Mouse (Mus musculus): ENCODE measurements at regions not wholly inside any gene's neighbourhood (a gene's known extent, or its start where the extent isn't known, plus 50 kb on each side); places are given as distances from the start of the nearest gene placed in this dataset.

DNA sequence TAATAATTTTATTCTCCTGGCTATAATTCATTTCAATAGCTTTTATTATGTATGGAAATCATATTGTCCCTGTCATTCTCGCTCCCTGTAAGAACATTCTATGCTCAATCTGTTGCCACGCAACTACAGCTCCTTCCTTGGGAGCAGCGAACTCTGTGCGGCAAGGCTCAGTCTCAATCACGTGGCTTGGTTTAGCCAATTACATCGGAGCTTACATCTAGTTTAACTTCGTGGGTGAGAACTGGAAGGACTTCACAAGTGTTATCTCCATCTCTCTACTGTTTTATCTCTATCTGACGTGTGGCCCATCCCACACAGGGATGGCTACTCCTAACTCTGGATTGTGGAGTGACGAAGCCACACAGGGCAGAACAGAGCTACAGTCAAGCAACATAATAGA lies 231.4 kb downstream of the Lmo4 start:
- no peaks in the 10 kb centered on the region for H3K4me1 ChIP-seq (replicated peaks; ENCODE audit: low read depth, low read length)
- no peak overlapping the region for H3K4me3 ChIP-seq (replicated peaks; ENCODE audit: low read length)
- H3K27me3 ChIP-seq (ENCODE audit: insufficient read depth, low read length), result no peaks in the 10 kb centered on the region
- H3K36me3 ChIP-seq (ENCODE audit: insufficient read depth, low read length), result no peaks in the 10 kb centered on the region
- H3K9me3 ChIP-seq (ENCODE audit: low read length), result no peaks in the 10 kb centered on the region
- no peak for TF ChIP-seq CTCF (conservative IDR thresholded peaks at IDR 0.05; ENCODE audit: low read length)
- no peak for TF ChIP-seq POU5F1 (IDR thresholded peaks at IDR 0.05; ENCODE audit: borderline replicate concordance, low read length)
- no peak for TF ChIP-seq NANOG (IDR thresholded peaks at IDR 0.05; ENCODE audit: borderline replicate concordance, low read length)

DNA sequence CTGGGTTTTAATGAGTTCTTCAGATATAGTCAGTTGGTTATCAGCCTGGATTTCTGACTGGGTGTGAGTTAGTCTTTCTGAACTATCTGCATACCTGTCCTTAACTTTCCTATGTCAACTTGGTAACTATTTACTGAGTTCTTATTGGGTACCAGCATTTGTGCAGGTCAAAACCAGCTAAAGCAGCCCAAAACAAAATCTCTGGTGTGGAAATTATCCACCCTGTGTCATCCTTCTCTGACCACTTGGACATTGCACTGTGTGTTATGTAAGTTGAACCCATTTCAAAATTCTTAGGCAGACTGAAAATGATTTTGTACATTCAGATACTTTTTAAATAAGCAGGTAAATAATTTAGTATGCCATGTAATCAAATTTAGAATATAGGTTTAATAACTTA lies 232.7 kb downstream of the Lmo4 start:
- H3K27me3 ChIP-seq (ENCODE audit: insufficient read depth, low read length), result no peaks in the 10 kb centered on the region
- no peak for TF ChIP-seq POU5F1 (IDR thresholded peaks at IDR 0.05; ENCODE audit: borderline replicate concordance, low read length)
- TF ChIP-seq CTCF (conservative IDR thresholded peaks at IDR 0.05; ENCODE audit: low read length), result no peak
- TF ChIP-seq NANOG (IDR thresholded peaks at IDR 0.05; ENCODE audit: borderline replicate concordance, low read length), result no peak
- H3K4me3 ChIP-seq (replicated peaks; ENCODE audit: low read length), result no peak overlapping the region
- no peaks in the 10 kb centered on the region for H3K36me3 ChIP-seq (ENCODE audit: insufficient read depth, low read length)
- H3K4me1 ChIP-seq (replicated peaks; ENCODE audit: low read depth, low read length), result no peaks in the 10 kb centered on the region
- no peaks in the 10 kb centered on the region for H3K9me3 ChIP-seq (ENCODE audit: low read length)

DNA sequence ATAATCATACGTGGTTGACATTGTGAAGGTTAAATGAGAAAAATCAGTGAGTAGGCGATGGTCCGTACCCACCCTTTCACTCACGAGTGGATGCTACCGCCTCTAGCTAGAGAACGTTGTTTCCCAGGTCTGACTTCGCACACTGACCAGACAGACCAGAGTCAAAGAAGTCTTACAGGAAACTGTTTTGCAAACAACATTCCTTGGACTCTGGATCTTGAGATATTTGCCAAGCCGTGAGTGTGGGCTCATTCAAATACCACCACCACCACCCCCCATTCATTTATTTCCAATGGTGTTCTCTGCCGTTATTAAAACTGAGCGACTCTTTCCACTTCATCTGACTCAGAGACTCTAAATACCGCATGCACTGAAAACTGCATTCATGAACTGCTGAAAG lies 234.2 kb downstream of the Lmo4 start:
- Histone ChIP-seq H3K36me3 (ENCODE audit: insufficient read depth, low read length) (no peaks in the 10 kb centered on the region), H3K27me3 (ENCODE audit: insufficient read depth, low read length) (no peaks in the 10 kb centered on the region), H3K4me3 (replicated peaks; ENCODE audit: low read length) (no peak overlapping the region), H3K9me3 (ENCODE audit: low read length) (no peaks in the 10 kb centered on the region), H3K4me1 (replicated peaks; ENCODE audit: low read depth, low read length) (no peaks in the 10 kb centered on the region)
- TF ChIP-seq CTCF (conservative IDR thresholded peaks at IDR 0.05; ENCODE audit: low read length) (no peak), NANOG (IDR thresholded peaks at IDR 0.05; ENCODE audit: borderline replicate concordance, low read length) (no peak), POU5F1 (IDR thresholded peaks at IDR 0.05; ENCODE audit: borderline replicate concordance, low read length) (no peak)

DNA sequence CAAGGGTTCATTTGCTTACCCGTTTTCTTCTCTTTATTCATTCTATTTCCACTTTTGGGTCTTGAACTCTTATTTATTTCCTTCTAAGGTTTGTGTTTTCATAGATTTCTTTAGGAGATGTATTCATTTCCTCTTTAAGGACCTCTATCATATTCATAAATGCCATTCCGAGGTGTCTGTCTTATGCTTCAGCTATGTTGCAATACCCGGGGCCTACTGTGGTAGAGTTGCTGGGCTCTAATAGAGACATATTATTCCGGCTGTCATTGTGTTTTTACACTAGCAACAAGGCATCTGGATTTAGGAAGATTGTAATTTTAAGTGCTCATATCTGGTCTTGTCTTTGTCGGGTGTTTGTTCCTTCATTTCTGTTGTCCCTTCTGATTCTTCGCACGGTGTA lies 249.5 kb downstream of the Lmo4 start:
- Histone ChIP-seq H3K4me1 (replicated peaks; ENCODE audit: low read depth, low read length) (no peaks in the 10 kb centered on the region), H3K9me3 (ENCODE audit: low read length) (no peaks in the 10 kb centered on the region), H3K36me3 (ENCODE audit: insufficient read depth, low read length) (no peaks in the 10 kb centered on the region), H3K4me3 (replicated peaks; ENCODE audit: low read length) (no peak overlapping the region), H3K27me3 (ENCODE audit: insufficient read depth, low read length) (no peaks in the 10 kb centered on the region)
- TF ChIP-seq POU5F1 (IDR thresholded peaks at IDR 0.05; ENCODE audit: borderline replicate concordance, low read length) (no peak), NANOG (IDR thresholded peaks at IDR 0.05; ENCODE audit: borderline replicate concordance, low read length) (no peak), CTCF (conservative IDR thresholded peaks at IDR 0.05; ENCODE audit: low read length) (no peak)

DNA sequence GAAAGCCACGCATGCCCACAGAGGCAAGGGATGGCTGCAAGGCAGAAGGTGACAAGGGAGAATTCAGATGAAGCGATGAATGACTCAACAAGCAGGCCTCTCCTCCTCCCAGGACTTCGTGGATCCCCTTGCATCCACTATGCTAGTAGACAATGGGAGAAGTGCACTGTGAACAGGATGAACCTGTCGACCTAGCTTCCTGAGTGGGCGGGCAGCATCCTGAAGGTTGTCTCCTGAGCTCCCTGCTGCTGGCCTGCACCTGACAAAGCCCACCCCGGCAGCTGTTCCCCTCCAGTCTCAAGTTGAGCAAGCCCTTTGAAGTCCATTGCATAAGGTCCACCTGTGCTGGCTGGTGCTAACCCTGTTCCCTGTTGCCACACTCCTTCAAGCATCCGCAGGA lies 250.2 kb downstream of the Lmo4 start:
- Histone ChIP-seq H3K4me3 (replicated peaks; ENCODE audit: low read length) (no peak overlapping the region), H3K9me3 (ENCODE audit: low read length) (no peaks in the 10 kb centered on the region), H3K36me3 (ENCODE audit: insufficient read depth, low read length) (no peaks in the 10 kb centered on the region), H3K27me3 (ENCODE audit: insufficient read depth, low read length) (no peaks in the 10 kb centered on the region), H3K4me1 (replicated peaks; ENCODE audit: low read depth, low read length) (no peaks in the 10 kb centered on the region)
- TF ChIP-seq NANOG (IDR thresholded peaks at IDR 0.05; ENCODE audit: borderline replicate concordance, low read length) (no peak), CTCF (conservative IDR thresholded peaks at IDR 0.05; ENCODE audit: low read length) (no peak), POU5F1 (IDR thresholded peaks at IDR 0.05; ENCODE audit: borderline replicate concordance, low read length) (no peak)

DNA sequence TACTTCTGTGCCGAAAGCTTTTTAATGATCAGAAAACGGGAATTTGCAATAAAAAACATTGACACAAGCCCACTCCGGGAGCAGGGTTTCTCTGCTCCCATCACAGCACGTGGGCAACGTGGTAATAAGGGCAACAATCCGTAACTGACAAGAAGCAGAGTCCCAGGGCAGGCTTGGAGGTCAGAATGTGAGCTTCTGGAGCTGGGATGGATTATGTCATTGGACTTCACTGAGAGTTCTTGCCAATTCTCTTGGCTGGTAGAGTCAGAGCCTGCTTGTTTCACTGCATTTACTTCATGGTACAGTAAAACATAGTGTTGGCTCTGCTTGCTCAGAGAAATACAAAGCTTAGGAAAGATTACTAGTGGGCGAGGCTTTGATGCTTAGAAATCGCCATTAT lies 252.7 kb downstream of the Lmo4 start:
- no peaks in the 10 kb centered on the region for H3K27me3 ChIP-seq (ENCODE audit: insufficient read depth, low read length)

DNA sequence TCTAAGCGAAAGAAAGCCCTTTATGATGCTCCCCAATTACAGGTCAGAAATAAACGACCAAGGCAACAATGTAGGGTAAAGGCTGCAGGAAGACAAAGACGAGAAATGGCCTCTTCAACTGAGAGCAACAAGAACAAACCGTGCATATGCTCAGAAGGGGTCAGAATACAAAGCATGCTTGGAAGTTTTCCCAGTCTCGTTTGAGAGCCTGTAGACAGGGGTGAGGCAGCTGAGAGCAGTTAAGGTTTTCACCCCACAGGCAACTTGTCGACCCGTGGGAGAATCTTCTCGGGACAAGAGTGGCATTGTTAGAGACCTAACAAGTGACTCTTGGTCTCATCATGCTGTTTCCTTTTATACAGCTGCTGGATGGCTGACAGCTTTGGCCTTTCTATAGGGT lies 255.4 kb downstream of the Lmo4 start:
- Histone ChIP-seq H3K36me3 (ENCODE audit: insufficient read depth, low read length) (no peaks in the 10 kb centered on the region), H3K4me1 (replicated peaks; ENCODE audit: low read depth, low read length) (no peaks in the 10 kb centered on the region; the same call in 1 of the 2 replicates), H3K27me3 (ENCODE audit: insufficient read depth, low read length) (no peaks in the 10 kb centered on the region), H3K9me3 (ENCODE audit: low read length) (no peaks in the 10 kb centered on the region), H3K4me3 (replicated peaks; ENCODE audit: low read length) (no peak overlapping the region)
- TF ChIP-seq NANOG (IDR thresholded peaks at IDR 0.05; ENCODE audit: borderline replicate concordance, low read length) (no peak), POU5F1 (IDR thresholded peaks at IDR 0.05; ENCODE audit: borderline replicate concordance, low read length) (no peak), CTCF (conservative IDR thresholded peaks at IDR 0.05; ENCODE audit: low read length) (no peak)

More for the DNA sequence above, 252.7 kb downstream of the Lmo4 start:
- H3K4me3 ChIP-seq (replicated peaks; ENCODE audit: low read length), result no peak overlapping the region
- H3K4me1 ChIP-seq (replicated peaks; ENCODE audit: low read depth, low read length), result no peaks in the 10 kb centered on the region; the same call in 1 of the 2 replicates
- H3K9me3 ChIP-seq (ENCODE audit: low read length), result no peaks in the 10 kb centered on the region
- TF ChIP-seq CTCF (conservative IDR thresholded peaks at IDR 0.05; ENCODE audit: low read length) (no peak), NANOG (IDR thresholded peaks at IDR 0.05; ENCODE audit: borderline replicate concordance, low read length) (no peak), POU5F1 (IDR thresholded peaks at IDR 0.05; ENCODE audit: borderline replicate concordance, low read length) (no peak)
- H3K36me3 ChIP-seq (ENCODE audit: insufficient read depth, low read length), result no peaks in the 10 kb centered on the region

DNA sequence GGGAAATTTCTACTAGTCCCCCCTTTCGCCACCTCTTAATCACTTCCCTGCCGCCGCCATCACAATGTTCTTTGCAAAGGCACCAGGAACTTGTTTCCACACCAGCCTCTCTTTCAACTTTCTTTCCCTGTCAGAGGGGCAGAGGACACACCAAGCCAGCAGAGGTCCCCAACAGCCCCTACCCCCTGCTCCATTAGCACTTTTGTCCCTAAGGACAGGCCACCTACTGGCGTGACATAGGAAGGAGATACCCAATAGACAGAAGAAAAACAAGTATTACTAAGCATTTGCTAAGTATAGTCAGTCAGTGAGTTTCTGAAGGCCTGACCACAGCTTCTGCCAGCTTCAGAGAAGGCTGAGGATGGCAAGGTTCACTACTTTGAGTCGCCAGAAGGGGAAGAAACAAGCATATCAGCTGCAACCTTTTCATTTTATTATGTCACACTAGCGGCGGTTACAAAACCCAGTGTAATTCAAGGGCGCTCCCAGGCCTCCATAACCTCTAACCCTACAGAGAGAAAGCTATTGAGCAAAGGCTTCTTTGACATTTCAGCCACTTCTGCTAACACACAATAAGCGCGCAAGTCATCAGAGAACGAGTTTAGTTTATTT lies 255.9 kb downstream of the Lmo4 start:
- Histone ChIP-seq H3K36me3 (ENCODE audit: insufficient read depth, low read length) (no peaks in the 10 kb centered on the region), H3K9me3 (ENCODE audit: low read length) (no peaks in the 10 kb centered on the region), H3K4me3 (replicated peaks; ENCODE audit: low read length) (no peak overlapping the region), H3K4me1 (replicated peaks; ENCODE audit: low read depth, low read length) (no peaks in the 10 kb centered on the region; the same call in 1 of the 2 replicates), H3K27me3 (ENCODE audit: insufficient read depth, low read length) (no peaks in the 10 kb centered on the region)
- TF ChIP-seq CTCF (conservative IDR thresholded peaks at IDR 0.05; ENCODE audit: low read length) (no peak), NANOG (IDR thresholded peaks at IDR 0.05; ENCODE audit: borderline replicate concordance, low read length) (no peak), POU5F1 (IDR thresholded peaks at IDR 0.05; ENCODE audit: borderline replicate concordance, low read length) (no peak)

DNA sequence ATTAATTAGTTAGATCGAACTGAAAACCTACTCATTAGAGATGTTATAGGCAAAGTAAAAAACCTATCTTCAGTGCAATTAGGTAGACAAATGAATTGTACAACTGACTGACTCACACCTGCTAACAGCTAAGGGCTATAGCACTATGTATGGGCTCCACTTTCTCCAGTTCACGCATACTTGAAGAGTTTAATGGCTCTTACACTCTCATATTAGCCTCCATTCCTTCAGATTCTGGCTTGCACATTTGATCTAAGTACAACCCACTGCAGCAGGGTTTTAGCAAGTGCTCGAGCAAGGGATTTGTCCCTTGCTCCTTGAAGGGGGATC lies 257.1 kb downstream of the Lmo4 start:
- TF ChIP-seq POU5F1 (IDR thresholded peaks at IDR 0.05; ENCODE audit: borderline replicate concordance, low read length) (no peak), NANOG (IDR thresholded peaks at IDR 0.05; ENCODE audit: borderline replicate concordance, low read length) (no peak), CTCF (conservative IDR thresholded peaks at IDR 0.05; ENCODE audit: low read length) (no peak)
- Histone ChIP-seq H3K4me1 (replicated peaks; ENCODE audit: low read depth, low read length) (no peaks in the 10 kb centered on the region; the same call in 1 of the 2 replicates), H3K27me3 (ENCODE audit: insufficient read depth, low read length) (no peaks in the 10 kb centered on the region), H3K4me3 (replicated peaks; ENCODE audit: low read length) (no peak overlapping the region), H3K9me3 (ENCODE audit: low read length) (no peaks in the 10 kb centered on the region), H3K36me3 (ENCODE audit: insufficient read depth, low read length) (no peaks in the 10 kb centered on the region)
